Mouse (Mus musculus): ENCODE results near the gene Id3. TPM values are rescaled to one million over a fixed set of nuclear protein-coding genes. Genes with fewer than 3 reads are reported as not detected.

Gene Id3
- polyA plus RNA-seq (2012; rRNA removed), result 312 and 357 TPM in 2 replicates

- 1% methylated on average over 39 of the region's 39 CpGs for WGBS
- Histone ChIP-seq H3K36me3 (ENCODE audit: control insufficient read depth, insufficient read depth, low read length) (peaks cover 5% of the 10 kb centered on the region; the same call in 1 of the 2 replicates), H3K4me1 (replicated peaks; ENCODE audit: control insufficient read depth, insufficient read depth, low read length) (peaks cover 40% of the 10 kb centered on the region), H3K4me3 (ENCODE audit: control insufficient read depth, insufficient read depth, low read length) (peak within 1 kb of the TSS; percentile 91), H3K27ac (ENCODE audit: control insufficient read depth, insufficient read depth, low read length) (peak within 1 kb of the TSS; percentile 71), H3K27me3 (ENCODE audit: control insufficient read depth, insufficient read depth, low read length) (no peaks in the 10 kb centered on the region)
- DNase-seq, result peak; percentile 93
- TF ChIP-seq POLR2A (IDR thresholded peaks at IDR 0.05; ENCODE audit: control insufficient read depth, extremely low read depth, insufficient read depth, low read length, poor library complexity), result peak; percentile 99
- no peak for TF ChIP-seq CTCF (IDR thresholded peaks at IDR 0.05; ENCODE audit: borderline replicate concordance, control insufficient read depth, extremely low read depth, insufficient read depth, low read length, poor library complexity)
These were observed at the start of gene Id3 for GRCm38 (mm10) chr4:136143193-136143976. Id3 (plus strand) TSS chr4:136143497.

GRCm38 (mm10) chr4:136094519-136095219, 48.6 kb upstream of the Id3 start:
- H3K4me3 ChIP-seq (ENCODE audit: control insufficient read depth, insufficient read depth, low read length), result no peak overlapping the region
- no peak for TF ChIP-seq CTCF (IDR thresholded peaks at IDR 0.05; ENCODE audit: borderline replicate concordance, control insufficient read depth, extremely low read depth, insufficient read depth, low read length, poor library complexity)
- TF ChIP-seq POLR2A (IDR thresholded peaks at IDR 0.05; ENCODE audit: control insufficient read depth, extremely low read depth, insufficient read depth, low read length, poor library complexity), result no peak
- no peaks in the 10 kb centered on the region for H3K27me3 ChIP-seq (ENCODE audit: control insufficient read depth, insufficient read depth, low read length)
- H3K27ac ChIP-seq (ENCODE audit: control insufficient read depth, insufficient read depth, low read length), result peak overlapping the region; percentile 78
- 94% methylated on average over 18 of the region's 18 CpGs for WGBS
- H3K4me1 ChIP-seq (replicated peaks; ENCODE audit: control insufficient read depth, insufficient read depth, low read length), result peaks cover 58% of the 10 kb centered on the region
- H3K36me3 ChIP-seq (ENCODE audit: control insufficient read depth, insufficient read depth, low read length), result no peaks in the 10 kb centered on the region
- DNase-seq, result no peak

- DNase-seq, result peak; percentile 73
- WGBS, result 29% methylated on average over 9 of the region's 9 CpGs
- no peak for TF ChIP-seq CTCF (IDR thresholded peaks at IDR 0.05; ENCODE audit: borderline replicate concordance, control insufficient read depth, extremely low read depth, insufficient read depth, low read length, poor library complexity)
- no peak for TF ChIP-seq POLR2A (IDR thresholded peaks at IDR 0.05; ENCODE audit: control insufficient read depth, extremely low read depth, insufficient read depth, low read length, poor library complexity)
These were observed 47.7 kb upstream of the Id3 start for GRCm38 (mm10) chr4:136095490-136096105.

GRCm38 (mm10) chr4:136096446-136097113, 46.7 kb upstream of the Id3 start:
- H3K4me1 ChIP-seq (replicated peaks; ENCODE audit: control insufficient read depth, insufficient read depth, low read length), result peaks cover 62% of the 10 kb centered on the region
- H3K4me3 ChIP-seq (ENCODE audit: control insufficient read depth, insufficient read depth, low read length), result no peak overlapping the region
- no peaks in the 10 kb centered on the region for H3K27me3 ChIP-seq (ENCODE audit: control insufficient read depth, insufficient read depth, low read length)
- WGBS, result 43% methylated on average over 11 of the region's 11 CpGs
- peak; percentile 54 for DNase-seq
- no peak for TF ChIP-seq POLR2A (IDR thresholded peaks at IDR 0.05; ENCODE audit: control insufficient read depth, extremely low read depth, insufficient read depth, low read length, poor library complexity)
- TF ChIP-seq CTCF (IDR thresholded peaks at IDR 0.05; ENCODE audit: borderline replicate concordance, control insufficient read depth, extremely low read depth, insufficient read depth, low read length, poor library complexity), result no peak
- H3K36me3 ChIP-seq (ENCODE audit: control insufficient read depth, insufficient read depth, low read length), result no peaks in the 10 kb centered on the region
- H3K27ac ChIP-seq (ENCODE audit: control insufficient read depth, insufficient read depth, low read length), result peak overlapping the region; percentile 57

More at GRCm38 (mm10) chr4:136095490-136096105, 47.7 kb upstream of the Id3 start:
- Histone ChIP-seq H3K27ac (ENCODE audit: control insufficient read depth, insufficient read depth, low read length) (peak overlapping the region; percentile 78), H3K4me1 (replicated peaks; ENCODE audit: control insufficient read depth, insufficient read depth, low read length) (peaks cover 58% of the 10 kb centered on the region), H3K4me3 (ENCODE audit: control insufficient read depth, insufficient read depth, low read length) (no peak overlapping the region), H3K36me3 (ENCODE audit: control insufficient read depth, insufficient read depth, low read length) (no peaks in the 10 kb centered on the region), H3K27me3 (ENCODE audit: control insufficient read depth, insufficient read depth, low read length) (no peaks in the 10 kb centered on the region)

- 100% methylated on average over 3 of the region's 3 CpGs for WGBS
These were observed 44.9 kb upstream of the Id3 start for GRCm38 (mm10) chr4:136098446-136098845.

More at GRCm38 (mm10) chr4:136098446-136098845, 44.9 kb upstream of the Id3 start:
- Histone ChIP-seq H3K4me3 (ENCODE audit: control insufficient read depth, insufficient read depth, low read length) (no peak overlapping the region), H3K4me1 (replicated peaks; ENCODE audit: control insufficient read depth, insufficient read depth, low read length) (peaks cover 70% of the 10 kb centered on the region), H3K27ac (ENCODE audit: control insufficient read depth, insufficient read depth, low read length) (no peak overlapping the region), H3K27me3 (ENCODE audit: control insufficient read depth, insufficient read depth, low read length) (no peaks in the 10 kb centered on the region), H3K36me3 (ENCODE audit: control insufficient read depth, insufficient read depth, low read length) (no peaks in the 10 kb centered on the region)
- TF ChIP-seq POLR2A (IDR thresholded peaks at IDR 0.05; ENCODE audit: control insufficient read depth, extremely low read depth, insufficient read depth, low read length, poor library complexity) (no peak), CTCF (IDR thresholded peaks at IDR 0.05; ENCODE audit: borderline replicate concordance, control insufficient read depth, extremely low read depth, insufficient read depth, low read length, poor library complexity) (no peak)
- DNase-seq, result no peak
